Mouse (Mus musculus) lung, postnatal 4 days (tissue): ENCODE data around the gene Znrf2.
"Not testable (repeated sequence)": the region's sequence is repeated elsewhere in the genome, so short reads cannot be mapped to it uniquely, and the experiment has no call there.

ENCODE experiments used
- DNase-seq, 2 experiments: peaks; one replicate each; pipeline ENCODE4 v3.0.0; 2021

Gene Znrf2

DNA sequence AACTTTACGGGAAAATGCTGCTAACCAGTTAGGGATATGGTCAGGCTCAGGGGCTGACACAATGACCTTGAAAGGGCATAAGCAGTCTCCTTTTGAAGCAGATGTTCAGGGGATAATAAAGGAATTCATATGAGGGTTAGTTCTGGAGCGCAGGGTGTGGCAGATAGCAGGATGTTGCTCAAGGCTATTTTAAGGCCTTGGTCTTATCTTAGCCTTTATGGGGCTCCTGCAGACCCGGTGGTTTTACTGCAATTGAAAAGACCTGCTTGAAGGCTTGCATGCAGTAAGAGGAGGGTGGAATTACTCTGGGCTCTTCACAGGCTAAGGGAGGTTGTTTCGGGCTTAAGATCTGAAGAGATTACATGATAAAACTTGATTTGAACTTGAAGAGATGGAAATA lies 35.1 kb downstream of the Znrf2 start:
- no peak for DNase-seq

- no peak for DNase-seq
Measured at GRCm38 (mm10) chr6:54852669-54853068, 36.0 kb downstream of the Znrf2 start.

GRCm38 (mm10) chr6:54854859-54855258 lies 38.1 kb downstream of the Znrf2 start:
- no peak for DNase-seq

DNA sequence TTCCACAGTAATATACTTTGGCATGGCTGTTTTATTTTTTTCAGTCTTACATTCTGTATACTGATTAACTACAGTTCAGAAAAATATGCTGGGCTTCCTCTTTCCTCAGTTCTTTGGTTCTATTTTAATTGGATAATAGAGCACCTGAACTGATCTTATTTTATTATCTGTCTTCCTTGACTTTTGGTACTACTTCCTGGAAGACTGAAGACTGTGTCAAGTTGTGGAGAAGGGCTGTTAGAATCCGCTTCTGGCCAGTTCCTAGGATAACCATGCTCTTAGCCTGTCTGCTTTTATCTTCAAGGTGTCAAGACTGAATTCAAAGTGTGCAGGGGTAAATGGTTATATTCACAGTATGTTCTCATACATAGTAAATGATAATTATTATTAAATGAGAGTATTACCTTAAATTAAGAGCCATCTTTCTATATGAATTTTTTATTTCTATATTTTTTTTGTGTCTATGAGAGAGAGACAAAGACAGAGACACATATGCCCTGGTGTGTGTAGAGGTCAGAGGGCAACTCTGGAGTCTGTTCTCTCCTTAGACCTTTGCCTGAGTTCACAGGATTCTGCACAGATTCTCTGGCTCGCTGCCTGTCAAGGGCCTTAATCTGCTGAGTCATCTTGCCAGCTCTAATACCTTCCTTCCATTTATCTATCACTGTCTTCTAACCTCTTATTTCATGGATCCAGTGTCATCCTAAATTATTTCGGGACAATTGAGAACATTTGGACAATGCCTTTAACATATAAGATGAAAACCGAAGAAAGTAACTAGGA lies 39.3 kb downstream of the Znrf2 start:
- no peak for DNase-seq

DNA sequence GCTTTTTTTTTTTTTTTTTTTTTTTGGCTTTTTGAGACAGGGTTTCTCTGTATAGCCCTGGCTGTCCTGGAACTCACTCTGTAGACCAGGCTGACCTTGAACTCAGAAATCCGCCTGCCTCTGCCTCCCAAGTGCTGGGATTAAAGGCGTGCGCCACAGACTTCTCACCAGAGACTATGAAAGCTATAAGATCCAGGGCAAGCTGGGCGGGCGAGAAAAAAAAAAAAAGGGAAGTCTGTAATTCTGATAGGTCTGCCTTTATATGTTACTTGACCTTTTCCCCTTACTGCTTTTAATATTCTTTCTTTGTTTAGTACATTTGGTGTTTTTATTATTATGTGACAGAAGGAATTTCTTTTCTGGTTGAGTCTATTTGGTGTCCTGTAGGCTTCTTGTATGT lies 42.4 kb downstream of the Znrf2 start:
- not testable (repeated sequence) for DNase-seq

GRCm38 (mm10) chr6:54860180-54860579 lies 43.5 kb downstream of the Znrf2 start:
- no peak for DNase-seq

DNA sequence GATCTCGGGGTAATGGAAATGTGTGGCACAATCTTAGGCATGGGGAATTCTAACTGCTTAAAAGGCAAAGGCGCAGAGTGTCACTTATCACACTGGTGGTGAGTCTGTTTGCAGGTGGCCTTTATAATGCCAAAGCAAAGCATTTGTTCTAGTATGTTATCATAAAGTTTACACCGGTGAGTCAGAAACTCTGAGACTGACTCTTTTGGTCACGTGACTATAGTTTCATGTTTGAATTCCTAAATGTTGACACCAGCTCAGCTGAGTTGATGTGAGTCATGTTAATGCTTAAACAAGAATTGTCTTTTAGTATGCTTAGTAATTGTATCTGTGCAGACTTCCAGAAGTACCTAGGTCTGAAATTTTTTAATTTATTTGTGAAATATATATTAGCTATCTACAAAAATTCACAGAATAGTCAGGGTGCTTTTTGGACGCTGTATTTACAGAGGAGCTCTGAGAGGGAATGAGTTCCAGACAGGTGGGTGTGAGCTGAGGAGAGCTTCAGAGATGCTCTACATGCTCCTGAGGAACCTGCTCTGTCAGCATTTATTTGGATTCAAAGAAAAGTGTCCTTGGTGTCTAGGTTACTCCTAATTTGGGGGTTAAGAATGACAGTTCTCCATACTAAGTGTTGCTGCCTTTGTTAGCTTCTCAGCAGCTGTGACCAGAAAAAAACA lies 50.2 kb downstream of the Znrf2 start:
- DNase-seq = no peak

DNA sequence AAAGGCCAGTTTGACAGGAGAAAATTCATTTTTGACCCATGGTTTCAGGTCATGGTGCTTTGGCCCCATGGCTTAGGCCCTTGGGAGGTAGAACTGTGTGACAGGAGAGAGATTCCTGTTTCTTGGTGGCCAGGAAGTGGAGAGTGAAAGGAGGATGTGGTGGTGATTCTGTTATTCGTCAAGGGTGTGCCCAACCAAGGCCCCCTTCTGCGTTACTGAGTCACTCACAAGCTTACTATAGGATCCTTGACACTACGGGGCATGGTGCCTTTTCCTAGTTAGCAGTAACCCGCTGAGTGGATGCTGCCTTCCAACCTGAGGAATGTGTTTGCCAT lies 50.7 kb downstream of the Znrf2 start:
- DNase-seq = no peak

GRCm38 (mm10) chr6:54873029-54873428 lies 56.3 kb downstream of the Znrf2 start:
- DNase-seq = no peak

GRCm38 (mm10) chr6:54876782-54877181 lies 60.1 kb downstream of the Znrf2 start:
- DNase-seq = peak in 1 of 2 experiments; percentile 26

DNA sequence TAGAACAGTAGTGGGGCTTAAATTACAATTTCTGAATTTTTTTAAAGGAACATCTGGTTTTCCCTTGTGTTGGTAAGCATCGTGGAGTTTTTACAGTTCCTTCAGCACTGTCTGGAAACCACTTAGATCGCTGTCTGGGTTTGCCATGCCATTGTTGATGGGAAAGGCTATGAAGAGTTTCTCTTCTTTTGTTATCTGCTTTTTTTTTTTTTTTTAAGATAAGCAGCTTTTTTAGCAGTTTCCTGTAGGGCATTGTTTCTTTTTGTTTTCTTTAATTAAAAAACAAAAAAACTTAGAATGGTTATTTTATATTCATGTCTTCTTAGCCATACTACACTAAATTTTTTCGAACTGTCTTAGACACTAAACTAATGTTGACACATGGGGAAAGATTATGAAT lies 60.9 kb downstream of the Znrf2 start:
- DNase-seq = no peak

- no peak for DNase-seq
Measured at GRCm38 (mm10) chr6:54878546-54878945, 61.8 kb downstream of the Znrf2 start.

DNA sequence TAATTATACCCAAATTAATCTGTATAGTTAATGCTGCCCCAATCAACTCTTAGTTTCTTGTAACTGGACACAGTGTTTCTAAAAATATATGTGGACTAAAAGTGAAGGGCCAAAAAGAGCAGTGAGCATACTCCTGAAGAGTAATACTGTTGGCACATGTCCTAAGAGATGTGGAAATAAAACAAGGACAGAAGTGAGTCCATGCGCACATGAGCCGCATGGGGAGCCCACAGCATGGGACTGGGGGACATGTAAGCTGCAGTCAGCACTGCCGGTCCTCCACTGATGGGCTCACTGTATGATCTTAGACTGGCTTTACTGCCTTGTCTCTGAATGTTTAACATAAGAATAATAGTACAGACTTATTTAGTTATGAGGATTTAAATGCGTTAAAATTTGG lies 63.4 kb downstream of the Znrf2 start:
- DNase-seq = no peak

- DNase-seq = no peak
Measured at GRCm38 (mm10) chr6:54883424-54883823, 66.7 kb downstream of the Znrf2 start.

GRCm38 (mm10) chr6:54886195-54886594 lies 69.5 kb downstream of the Znrf2 start:
- no peak for DNase-seq

- DNase-seq = no peak
Measured at GRCm38 (mm10) chr6:54890221-54890620, 73.5 kb downstream of the Znrf2 start.

DNA sequence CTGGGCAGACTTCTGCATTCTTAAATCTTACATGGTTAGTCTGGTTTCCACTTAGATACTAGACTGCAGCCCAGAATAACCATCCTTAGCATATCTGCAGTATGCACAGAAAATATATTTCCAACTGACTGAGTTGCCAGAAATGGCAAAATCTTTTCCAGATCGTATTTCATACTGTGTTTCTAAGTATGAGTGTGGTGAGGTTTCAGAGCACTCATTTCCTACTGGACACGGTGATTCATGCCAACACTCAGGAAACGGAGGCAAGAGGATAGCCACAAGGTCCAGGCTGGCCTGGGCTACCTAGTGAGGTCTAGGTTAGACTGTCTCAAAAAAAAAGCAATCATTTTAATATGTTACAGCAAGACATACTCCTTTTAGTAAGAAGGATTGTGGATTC lies 74.7 kb downstream of the Znrf2 start:
- DNase-seq = no peak

GRCm38 (mm10) chr6:54900256-54900655 lies 83.5 kb downstream of the Znrf2 start:
- no peak for DNase-seq

- DNase-seq = no peak
Measured at GRCm38 (mm10) chr6:54902547-54902946, 85.8 kb downstream of the Znrf2 start.

DNA sequence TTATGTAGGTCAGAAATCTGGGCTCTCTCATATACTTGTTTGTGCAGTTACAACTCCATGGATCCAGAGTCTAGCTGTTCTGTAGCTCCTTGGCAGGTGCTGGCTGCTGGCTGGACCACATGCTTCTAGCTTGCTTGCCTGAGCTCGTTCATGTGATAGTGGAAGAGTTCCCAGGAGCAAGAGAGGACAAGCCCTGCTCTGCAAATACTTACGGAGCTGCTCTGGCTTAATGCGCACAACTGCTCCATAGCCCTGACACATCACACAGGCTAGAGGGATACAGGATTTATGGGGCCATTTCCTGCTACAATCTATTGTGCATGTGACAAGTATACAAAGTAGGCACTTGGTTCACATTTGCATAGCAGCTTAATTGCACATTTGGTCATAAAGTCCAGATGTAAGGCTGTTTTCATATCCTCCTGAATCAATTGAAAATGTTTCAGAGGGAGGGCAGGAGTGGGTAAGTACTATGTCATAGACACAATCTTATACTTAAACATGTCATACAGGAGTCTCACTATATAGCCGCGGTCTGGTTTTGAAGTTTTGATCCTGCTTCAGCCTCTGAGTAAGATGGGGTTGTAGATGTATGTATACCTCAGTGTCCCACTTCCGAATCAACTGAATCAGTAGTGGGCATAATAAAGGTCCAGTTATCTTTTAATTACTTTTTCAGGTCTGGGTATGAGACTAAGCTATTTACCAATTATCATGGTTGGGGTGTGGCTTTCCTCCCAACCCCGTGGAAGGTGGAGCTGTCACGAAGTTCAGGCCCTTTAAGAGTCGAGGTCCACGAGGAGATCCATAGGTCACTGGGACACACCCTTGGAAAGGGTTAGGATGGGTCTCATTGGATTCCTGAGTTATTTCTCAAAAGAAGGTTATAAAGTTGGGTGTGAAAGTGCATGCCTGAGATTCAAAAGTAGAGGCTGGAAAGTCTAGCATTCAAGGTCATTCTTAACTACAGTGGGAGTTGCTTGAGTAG lies 89.6 kb downstream of the Znrf2 start:
- no peak for DNase-seq

DNA sequence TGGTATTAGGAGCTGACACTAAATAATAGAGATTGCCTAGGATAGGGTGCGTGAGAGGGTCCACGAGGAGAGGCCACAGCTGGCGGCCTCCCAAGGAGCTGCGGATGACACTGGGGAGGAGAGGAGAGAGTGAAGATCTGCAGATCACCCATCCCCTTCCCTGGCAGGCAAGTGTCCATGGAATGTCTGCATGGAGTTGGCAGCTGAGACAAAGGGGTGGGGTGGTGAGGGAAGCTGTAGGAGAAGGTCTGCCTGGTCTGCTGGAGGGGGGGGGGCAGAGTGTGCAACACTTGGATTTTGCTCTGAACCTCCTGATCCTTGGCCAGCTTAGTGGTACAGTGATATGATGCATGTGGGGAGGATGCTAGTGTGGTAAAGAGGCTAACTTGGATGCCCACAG lies 98.3 kb downstream of the Znrf2 start:
- no peak for DNase-seq

GRCm38 (mm10) chr6:54916163-54916562 lies 99.4 kb downstream of the Znrf2 start:
- DNase-seq = no peak

DNA sequence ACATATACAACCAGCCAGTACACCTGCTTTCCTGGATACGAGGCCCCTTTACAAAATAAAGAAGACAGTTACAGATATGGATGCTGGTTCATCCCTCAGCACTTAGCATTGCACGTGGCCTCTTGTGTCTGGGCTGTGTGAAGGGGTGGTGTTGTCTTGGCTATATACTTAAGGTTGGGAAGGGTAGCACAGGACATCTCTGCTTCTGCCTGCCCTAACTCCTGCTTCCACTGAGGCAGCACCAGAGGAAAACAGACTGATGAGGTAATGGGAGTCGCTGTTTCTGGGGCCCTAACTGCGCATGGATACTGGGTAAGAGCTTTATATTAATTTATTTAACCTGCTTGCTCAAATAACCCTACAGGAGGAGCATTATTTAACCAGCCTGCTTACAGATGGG lies 100.2 kb downstream of the Znrf2 start:
- DNase-seq = no peak
